Mouse (Mus musculus): Measurements from ENCODE around the gene Tenm2.
A peak's percentile ranks its signal among the peaks of the same experiment; 100 is the strongest.

Gene Tenm2

GRCm38 (mm10) chr11:36484466-36485069 is 751.2 kb downstream of the Tenm2 start:
- peak in 1 of 2 experiments; percentile 58 for DNase-seq (ENCODE audit: low spot score in 2 of 2)

GRCm38 (mm10) chr11:36482136-36482535 is 753.6 kb downstream of the Tenm2 start:
- DNase-seq (ENCODE audit: low spot score in 2 of 2) = no peak

- no peak for DNase-seq (ENCODE audit: low spot score in 2 of 2)
Measured at GRCm38 (mm10) chr11:36481524-36481923, 754.2 kb downstream of the Tenm2 start.

GRCm38 (mm10) chr11:36481086-36481485 is 754.7 kb downstream of the Tenm2 start:
- DNase-seq (ENCODE audit: low spot score in 2 of 2) = no peak

- no peak for DNase-seq (ENCODE audit: low spot score in 2 of 2)
Measured at GRCm38 (mm10) chr11:36469811-36470551, 765.8 kb downstream of the Tenm2 start.

- DNase-seq (ENCODE audit: low spot score in 2 of 2) = peak in 1 of 2 experiments; percentile 26
Measured at GRCm38 (mm10) chr11:36458451-36458850, 777.3 kb downstream of the Tenm2 start.

GRCm38 (mm10) chr11:36454076-36454475 is 781.7 kb downstream of the Tenm2 start:
- DNase-seq (ENCODE audit: low spot score in 2 of 2) = no peak

- DNase-seq (ENCODE audit: low spot score in 2 of 2) = no peak
Measured at GRCm38 (mm10) chr11:36452436-36452835, 783.3 kb downstream of the Tenm2 start.

- DNase-seq (ENCODE audit: low spot score in 2 of 2) = no peak
Measured at GRCm38 (mm10) chr11:36446351-36446750, 789.4 kb downstream of the Tenm2 start.

- no peak for DNase-seq (ENCODE audit: low spot score in 2 of 2)
Measured at GRCm38 (mm10) chr11:36443821-36444220, 791.9 kb downstream of the Tenm2 start.

GRCm38 (mm10) chr11:36441801-36442200 is 794.0 kb downstream of the Tenm2 start:
- no peak for DNase-seq (ENCODE audit: low spot score in 2 of 2)

- no peak for DNase-seq (ENCODE audit: low spot score in 2 of 2)
Measured at GRCm38 (mm10) chr11:36436251-36436650, 799.5 kb downstream of the Tenm2 start.

- no peak for DNase-seq (ENCODE audit: low spot score in 2 of 2)
Measured at GRCm38 (mm10) chr11:36428947-36429346, 806.8 kb downstream of the Tenm2 start.

GRCm38 (mm10) chr11:36424959-36425358 is 810.8 kb downstream of the Tenm2 start:
- no peak for DNase-seq (ENCODE audit: low spot score in 2 of 2)

- DNase-seq (ENCODE audit: low spot score in 2 of 2) = no peak
Measured at GRCm38 (mm10) chr11:36420047-36420446, 815.7 kb downstream of the Tenm2 start.

- DNase-seq (ENCODE audit: low spot score in 2 of 2) = no peak
Measured at GRCm38 (mm10) chr11:36415244-36415643, 820.5 kb downstream of the Tenm2 start.

GRCm38 (mm10) chr11:36410881-36411280 is 824.9 kb downstream of the Tenm2 start:
- DNase-seq (ENCODE audit: low spot score in 2 of 2) = no peak

GRCm38 (mm10) chr11:36395803-36396710 is 839.7 kb downstream of the Tenm2 start:
- DNase-seq (ENCODE audit: low spot score in 2 of 2) = peak in 1 of 2 experiments; percentile 11

GRCm38 (mm10) chr11:36384696-36385095 is 851.1 kb downstream of the Tenm2 start:
- no peak for DNase-seq (ENCODE audit: low spot score in 2 of 2)

GRCm38 (mm10) chr11:36371814-36372213 is 864.0 kb downstream of the Tenm2 start:
- peak in 1 of 2 experiments; percentile 26 for DNase-seq (ENCODE audit: low spot score in 2 of 2)

GRCm38 (mm10) chr11:36365067-36365466 is 870.7 kb downstream of the Tenm2 start:
- no peak for DNase-seq (ENCODE audit: low spot score in 2 of 2)

- DNase-seq (ENCODE audit: low spot score in 2 of 2) = no peak
Measured at GRCm38 (mm10) chr11:36364441-36364840, 871.3 kb downstream of the Tenm2 start.

All from frontal cortex, postnatal 36 days (tissue).